Mouse (Mus musculus): Measurements from ENCODE around the gene Susd1.
"Not testable (repeated sequence)": the region's sequence is repeated elsewhere in the genome, so short reads cannot be mapped to it uniquely, and the experiment has no call there.

Susd1 gene

DNA sequence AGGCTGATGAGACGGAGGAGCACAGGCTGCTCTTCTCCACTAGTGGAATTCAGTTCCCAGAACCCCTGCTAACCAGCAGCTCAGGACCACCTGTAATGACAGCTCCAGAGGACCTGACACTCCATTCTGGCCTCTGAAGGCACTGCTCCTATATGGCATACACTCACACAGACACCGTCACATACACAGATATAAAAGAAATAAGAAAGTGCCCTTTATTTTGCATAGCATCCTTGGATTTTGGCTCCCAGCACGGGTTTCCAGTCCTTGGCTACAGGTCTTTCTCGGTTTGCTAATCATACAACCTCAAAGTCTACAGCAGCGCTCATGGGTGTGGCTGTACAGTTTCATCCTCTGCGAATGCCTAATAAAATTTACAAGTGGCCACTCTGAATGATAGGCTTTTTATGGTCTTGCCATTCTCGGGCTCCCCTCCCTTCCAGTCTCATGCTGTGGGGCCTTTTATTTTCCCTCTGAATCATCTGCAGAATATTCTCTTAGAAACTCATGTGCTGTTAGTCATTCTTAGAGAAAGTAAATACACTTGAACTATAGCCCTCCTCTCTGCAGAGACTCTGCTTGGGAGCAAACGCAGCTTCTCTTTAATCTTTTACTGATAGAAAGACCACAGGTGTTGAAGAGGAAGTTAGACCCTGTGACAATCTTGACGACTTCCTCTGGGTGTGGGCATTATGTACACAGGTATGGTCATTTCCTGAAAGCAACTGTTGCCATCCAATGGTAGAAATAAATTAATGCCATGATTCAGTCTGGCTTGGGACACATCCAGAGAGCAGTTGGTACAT, 119.1 kb downstream of the Susd1 start:
- DNase-seq = peak; percentile 19

DNA sequence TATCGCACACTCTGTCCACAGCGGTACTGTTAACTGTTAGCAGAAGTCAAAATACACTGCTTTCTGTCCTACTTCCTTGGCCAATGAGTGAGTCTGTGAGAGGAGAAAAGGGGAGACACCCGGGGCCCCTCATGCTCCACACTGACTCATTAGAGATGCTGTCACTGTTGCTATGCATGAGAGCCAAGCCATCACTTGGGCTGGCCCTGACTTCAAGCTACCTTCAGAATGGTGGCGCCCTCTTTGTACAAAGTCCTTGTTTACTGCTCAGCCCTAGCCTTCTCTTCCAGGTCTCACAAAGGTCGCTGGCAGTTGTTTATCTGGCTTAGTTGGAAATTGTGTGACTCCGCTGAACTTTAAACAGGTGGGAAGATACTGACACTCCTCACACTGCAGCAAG, 119.8 kb downstream of the Susd1 start:
- no peak for DNase-seq

DNA sequence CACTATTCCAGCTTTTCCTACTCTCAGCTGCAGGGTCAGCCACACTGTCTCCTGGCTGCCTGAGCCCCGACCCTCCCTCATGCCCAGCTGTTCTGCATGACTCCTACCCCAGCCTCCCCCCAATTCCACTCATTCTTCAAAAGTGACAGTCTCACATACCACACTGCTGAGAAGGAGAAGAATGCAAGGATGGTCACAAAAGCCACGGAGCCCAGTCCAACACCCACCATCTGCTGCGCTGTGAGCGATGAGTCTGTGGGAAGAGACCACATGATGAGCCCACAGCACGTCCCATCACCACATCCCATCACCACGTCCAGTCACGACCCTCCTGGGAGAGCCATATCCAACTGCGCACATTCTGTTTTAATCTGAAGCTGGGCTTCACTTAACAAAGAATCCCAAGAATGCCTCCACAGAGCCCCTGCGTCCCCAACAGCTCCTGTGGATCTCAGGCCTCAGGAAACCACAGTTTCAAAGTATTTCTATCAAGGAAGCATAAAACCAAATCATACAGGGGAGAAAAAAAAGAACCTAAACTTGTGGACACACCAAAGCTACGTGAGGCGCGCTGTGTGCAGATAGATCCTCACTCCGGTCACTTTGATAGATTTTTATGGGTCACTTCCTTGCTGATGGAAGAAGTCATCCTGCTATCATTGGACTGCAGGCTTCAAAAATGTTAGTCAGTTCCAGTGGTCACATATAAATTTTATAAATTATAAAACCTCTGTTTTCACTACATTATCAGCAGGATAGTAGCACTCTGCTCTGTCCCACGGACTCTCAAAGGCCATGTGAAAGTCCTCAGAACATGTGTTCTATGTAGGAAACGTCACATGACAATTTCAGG, 122.7 kb downstream of the Susd1 start:
- no peak for DNase-seq

DNA sequence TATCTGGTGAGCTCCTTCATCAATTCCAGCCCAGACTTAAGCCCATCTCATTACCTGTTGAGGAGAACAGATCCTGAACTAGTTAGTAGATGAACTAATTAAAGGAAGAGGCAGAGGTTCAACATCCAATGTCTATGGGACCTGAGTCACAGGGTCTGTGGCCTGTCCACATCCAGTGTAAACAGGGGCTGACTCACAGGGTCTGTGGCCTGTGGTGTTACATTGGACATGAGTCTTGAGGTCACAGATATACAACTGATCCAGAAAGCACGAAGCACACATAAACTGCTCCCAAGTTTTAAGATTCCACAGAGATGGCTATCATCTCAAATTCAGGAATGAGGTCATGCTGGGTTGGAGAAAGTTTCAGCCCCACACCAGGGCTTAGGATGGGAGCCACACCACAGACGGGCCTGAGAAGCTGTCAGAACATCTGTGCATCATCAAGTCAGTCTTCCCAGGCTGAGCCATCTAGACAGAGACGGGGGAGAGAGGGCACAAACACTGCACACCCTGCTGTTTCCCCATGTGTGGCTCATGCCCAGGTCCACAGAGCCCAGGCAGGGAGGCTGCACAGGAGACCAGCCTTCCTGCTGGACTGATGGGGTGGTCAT, 123.4 kb downstream of the Susd1 start:
- DNase-seq = no peak

DNA sequence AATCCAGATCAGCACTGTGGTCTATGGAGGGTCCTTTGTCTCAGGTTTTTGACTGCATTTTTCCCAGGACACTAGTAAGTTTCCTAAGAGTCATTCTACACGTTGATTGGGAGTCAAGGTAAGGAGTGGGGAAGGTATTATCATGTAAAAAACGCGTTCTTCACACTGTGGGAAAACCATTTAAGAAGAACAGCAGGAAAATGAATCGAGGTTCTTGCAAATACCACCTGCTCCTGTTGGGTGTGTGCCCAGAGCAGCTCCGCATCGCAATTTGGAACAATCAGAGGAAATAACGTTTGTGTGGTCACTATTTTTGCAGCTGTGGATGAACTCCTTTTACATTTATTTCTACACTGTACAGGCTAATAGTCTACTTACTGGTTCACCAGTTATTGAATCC, 125.5 kb downstream of the Susd1 start:
- DNase-seq = no peak

DNA sequence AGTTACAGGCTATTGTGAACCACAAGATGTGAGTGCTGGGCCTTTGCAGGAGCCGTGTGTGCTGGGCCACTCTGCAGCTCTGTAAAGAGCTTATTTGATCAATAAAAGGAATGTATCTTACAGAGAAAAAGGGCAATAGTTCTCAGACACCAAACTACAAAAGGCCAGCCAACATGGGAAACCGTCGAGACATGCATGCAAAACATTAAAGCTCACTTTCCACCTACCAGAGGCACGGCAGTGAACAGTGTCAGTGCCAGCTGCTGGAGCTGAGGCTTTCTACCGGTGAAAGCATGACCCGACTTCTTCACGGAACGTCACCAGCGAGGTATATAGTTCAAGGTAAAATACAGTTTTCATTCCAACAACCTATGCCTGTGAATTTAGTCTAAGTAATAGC, 127.8 kb downstream of the Susd1 start:
- DNase-seq = no peak

DNA sequence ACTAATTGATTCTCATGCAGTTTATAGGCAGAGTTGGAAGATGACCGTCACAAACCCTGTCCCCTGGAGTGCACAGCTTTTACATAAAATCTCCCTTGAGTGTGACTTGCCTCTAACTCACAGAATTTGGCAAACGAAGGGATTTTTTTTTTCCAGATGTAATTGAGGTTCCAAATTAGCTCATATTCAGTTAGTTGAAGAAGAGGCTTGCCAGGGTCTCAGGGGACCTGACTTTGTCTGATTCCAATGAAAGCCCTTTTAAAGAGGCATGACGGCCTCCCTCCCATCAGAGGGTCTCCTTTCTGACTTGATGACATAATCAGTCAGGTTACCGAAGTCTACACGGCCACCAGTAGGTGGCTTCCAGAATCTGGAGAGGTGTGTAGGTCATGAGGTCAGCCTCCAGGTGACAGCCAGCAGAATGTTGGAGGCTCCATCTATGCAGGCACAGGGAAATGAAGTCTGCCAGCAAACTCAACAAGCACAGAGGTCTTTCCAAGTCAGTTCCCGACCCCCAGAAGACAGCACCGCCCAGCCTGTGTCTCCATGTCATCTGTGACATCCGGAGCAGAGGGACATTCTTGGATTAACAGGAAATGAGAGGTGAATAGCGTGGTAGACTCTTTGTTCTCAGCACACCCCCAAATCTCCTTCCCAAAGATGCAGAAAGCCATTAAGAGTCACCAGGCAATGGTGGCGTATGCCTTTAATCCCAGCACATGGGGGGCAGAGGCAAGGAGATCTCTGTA, 130.4 kb downstream of the Susd1 start:
- no peak for DNase-seq

DNA sequence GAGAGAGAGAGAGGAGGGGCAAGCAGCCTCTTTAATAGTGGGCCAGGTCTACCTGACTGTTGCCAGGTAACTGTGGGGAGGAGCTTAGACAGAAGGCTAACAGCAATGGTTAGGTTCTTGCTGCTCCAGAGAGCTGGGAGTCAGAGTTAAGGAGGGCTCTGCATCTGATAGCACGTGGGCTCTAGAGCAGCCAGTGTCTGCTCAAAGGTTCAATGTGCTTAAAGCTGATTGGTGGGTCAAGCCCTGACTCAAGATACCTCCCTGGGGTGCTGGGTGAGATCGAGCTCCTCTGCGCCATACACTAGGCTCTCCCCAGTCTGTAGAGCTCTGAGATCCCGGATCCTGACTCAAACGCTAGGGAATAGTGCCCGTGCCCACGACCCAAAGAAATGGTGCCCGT, 136.0 kb downstream of the Susd1 start:
- DNase-seq = no peak

DNA sequence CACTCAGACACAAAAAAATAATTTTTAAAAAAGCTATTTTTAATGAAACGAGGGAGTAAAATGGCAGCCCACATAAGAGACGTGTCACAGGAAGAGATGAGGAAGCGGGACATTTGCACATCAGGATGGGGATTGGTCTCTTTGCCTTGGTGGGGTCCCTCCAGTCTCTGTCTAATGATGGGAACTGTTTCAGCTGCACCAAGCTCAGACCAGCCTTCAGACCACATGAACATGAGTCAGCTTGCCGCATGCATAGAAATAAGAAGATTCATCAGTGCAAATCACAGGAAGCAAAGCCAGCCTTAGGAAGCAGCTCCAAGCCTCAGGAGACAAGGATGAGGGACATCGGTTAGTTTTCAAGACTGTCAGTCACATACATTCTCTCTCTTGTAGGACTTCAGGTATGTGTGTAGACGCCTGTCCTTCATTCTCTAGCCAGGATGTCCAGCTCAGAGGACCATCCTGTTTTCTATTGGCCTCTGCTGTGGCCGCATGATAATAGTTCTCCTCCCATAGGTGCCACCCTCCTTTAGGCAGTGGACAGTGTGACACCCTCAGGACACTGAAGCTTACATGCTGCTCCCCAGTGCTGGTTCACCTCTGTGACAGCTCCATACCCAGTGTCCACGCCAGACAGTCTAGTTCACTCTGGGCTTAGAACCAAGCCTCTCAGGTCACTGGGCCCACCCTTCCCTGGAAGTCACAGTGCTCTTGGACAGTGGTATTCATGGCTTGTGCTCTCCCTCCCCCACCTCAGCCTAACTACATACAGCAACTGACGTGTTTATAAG, 137.2 kb downstream of the Susd1 start:
- DNase-seq = no peak

DNA sequence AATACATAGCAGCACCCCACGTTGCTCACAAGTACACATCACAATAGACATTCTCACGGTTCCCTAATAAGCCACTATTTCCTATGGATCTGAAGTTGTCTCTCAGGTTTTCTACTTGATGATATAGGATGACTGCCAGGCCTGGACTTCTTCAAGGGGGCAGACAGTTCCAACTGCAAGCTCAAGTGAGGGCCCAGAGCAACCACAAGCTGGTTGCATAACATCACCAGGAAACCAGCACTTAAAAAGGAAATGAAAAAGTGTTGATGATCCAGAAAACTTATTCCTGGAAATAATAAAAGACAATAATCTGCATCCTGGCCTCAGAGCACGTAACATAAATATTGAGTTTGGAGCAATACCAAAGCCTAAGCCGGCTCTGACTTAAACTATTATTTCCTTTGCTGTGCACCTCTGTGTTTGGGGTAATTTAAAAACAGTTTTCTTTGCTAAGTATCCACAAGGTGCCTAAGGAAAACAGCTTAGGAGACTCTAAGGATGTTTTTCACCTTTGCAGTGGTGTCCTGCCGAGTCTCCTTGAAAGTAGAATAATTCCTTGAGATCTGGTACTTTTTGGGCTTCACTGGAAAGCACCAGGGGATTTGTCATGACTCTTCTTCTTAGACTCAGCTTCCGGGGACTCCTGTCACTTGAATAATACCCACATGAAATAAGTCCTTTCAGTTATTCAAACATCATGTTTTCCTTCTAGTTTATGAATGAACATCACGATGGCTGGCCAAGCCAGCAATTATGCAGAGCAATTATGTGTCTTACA, 139.5 kb downstream of the Susd1 start:
- DNase-seq = no peak

DNA sequence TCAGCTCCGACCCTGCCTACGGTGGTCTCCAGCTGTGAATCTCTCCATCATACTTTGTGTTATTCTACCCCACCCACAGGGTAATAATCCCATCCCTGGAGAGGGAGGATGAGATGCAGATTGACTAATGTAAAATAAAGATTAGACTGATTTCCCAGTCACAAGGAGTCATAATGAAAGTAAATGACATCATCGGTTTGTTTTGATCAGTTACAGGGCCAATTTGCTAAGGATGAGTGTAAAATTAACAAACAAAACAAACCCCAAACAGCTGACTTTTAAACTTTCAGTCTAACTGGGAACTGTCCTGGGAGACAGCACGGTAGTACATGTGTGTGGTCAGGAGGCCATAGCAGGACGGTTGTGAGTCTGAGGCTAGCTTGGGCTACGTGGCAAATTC, 143.3 kb downstream of the Susd1 start:
- no peak for DNase-seq

DNA sequence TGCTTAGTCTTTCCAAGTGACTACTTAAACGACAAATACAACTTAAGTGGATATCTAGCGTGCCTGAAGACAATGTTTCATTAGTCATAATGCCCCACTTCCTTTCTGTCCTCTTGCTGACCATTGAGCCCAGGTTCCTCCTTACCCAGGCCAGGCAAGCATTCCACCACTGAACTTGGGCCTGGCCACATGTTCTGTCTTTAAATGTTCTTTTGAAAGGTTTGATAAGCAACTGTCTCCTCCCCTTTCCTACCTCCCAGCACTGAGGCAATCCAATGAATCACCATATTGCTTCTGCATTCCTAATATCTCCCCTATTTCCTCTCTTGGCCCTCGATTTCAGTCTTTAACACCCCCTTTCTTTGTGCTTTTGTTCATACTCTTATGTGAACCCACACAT, 143.8 kb downstream of the Susd1 start:
- DNase-seq = no peak

DNA sequence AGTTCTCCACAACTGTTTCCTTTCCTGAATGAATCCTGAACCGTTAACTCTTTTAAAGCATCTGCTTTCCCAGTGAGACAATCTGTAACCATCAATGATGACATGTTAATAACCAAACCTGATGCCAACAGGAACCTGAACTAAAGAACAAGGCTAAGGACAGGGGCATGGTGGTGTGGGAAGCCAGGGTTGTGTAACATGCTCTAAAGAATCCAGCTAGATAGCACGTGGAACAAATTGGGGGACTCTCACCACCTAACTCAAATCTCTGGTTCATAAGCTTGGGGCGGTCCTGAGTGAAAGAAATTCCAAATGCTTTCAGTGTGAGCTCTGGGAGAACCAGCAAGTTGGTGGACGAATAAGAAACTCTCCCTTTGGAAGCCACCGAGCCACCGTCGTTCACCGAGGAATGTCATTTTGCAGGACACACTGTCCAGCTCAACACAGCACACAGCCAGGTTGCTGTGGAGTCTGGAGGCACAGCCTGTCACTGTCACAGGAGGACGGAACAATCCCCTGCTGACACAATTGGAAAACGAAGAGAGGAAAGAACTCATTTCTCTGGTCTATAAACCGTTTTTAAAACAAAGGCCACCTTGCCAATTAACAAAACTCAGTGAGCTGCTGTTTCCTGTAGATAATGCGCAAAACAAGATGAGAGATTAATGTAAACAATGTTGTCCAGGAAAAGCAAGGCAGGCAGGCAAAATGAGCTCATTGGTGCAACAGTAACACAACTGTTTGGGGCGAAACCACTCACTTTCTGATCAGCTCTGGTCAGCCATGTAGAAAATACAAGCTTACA, 146.3 kb downstream of the Susd1 start:
- DNase-seq = no peak

DNA sequence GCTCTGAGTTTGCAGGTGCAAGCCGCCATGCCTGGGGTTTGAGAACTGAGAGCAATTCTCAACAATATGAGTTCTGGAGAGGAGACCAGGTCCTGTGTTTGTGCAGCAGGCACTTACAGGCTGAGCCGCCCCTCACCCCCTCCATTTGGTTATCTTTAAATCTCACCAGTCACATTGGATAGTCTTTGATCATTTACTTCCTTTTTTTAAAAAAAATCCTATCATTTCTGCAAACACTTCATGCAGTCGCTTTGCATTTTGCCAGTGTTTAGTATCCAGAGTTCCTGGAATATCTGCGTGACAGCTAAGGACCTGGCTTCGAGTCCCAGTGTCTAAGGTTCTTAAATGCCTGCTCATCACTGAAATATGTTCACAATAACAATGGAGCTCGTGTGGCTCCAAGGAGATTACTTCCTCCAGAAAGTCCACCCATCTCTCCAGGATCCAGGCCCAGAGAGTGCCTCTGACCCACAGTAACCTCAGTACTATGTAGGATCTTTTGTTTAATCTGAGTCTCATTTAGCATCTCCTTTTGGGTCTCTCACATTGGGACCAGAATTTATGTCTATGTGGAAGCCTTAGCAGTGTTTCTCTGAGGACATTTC, 147.4 kb downstream of the Susd1 start:
- no peak for DNase-seq

DNA sequence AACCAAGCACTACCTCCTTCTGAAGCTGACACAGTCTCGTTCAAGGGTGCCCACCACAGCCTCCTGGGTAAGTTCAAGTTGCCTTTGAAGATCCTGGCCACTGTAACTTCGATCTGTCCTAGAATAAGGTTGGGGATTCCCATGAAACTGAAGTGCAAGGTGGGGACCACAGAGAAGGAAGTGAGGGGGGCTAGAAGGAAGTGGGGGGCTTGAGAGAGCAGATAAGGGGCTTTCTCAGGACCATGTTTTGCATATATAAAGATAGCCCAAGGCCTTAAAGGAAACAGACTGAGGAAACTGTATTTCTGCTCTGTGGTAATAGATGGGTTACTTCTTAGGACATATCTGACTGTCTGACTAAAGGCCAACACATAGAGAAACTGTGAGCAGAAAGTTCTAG, 151.3 kb downstream of the Susd1 start:
- no peak for DNase-seq

DNA sequence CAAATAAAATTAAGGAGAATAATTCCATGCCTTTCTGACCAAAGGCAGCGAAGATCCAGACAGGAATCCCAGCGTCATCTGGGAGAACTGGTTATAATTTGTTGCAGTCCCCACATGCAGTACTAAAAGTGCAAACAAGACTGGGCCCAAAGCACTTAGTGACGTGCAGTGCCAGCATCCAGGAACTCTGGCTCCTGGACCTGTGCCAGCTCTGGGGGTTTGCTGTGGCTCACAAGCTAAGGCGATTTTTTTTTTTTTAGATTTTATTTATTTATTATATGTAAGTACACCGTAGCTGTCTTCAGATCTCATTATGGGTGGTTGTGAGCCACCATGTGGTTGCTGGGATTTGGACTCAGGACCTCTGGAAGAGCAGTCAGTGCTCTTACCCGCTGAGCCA, 152.1 kb downstream of the Susd1 start:
- not testable (repeated sequence) for DNase-seq

DNA sequence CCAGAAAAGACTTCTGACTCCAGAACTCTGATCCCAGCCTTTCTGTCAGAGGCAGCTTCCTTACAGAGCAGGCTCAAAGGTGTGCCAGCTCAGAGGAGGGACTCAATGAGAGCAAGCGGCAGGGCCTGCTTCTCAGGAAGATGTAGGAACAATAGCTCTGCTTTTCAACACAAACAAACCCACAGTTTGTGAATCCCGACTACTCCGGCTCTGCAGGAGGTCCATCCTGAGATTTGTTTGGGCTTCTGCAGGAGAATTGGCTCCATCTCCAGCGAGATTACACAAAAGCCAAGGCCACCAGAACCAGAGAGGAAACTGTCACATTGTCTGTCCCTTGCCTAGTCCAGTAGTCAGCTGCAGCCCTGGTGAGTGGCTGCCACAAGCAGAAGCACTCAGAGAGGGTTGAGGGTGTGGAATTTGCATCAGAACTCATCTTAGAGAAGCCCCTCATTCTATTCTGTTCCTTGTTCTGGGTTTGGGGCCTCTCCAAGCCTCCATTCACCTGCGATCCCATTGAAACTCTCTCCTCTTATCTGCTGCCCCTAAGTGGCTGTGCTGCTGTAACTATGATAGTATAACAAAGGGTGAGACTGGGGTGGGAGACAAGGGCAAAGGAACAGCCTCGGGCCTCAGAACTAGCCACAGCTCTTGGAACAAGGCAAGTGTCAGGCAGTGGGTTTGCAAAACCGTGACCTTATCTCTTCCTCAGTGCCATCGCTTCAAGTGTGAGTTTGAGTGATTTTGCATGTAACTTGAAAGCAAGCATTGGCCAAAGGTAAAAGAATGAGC, 155.5 kb downstream of the Susd1 start:
- DNase-seq = no peak

DNA sequence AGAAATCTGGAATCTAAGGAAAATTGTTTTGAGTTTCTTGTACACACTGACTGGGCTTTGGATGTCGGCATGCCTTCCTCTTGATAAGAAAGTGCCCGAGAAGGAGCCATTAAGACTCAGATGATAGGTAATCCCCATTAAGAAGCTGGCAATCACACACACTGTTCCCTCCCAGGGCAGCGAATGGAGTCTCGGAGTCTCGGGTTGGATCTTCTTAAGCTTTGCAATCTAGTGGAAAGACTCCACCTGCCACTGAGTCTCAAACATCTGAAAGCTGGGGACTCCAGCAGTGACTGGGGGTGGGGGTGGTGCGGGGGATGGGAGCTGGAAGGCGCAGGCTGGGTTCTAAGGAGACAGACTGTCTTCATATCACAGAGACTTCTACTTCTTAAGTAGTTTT, 156.3 kb downstream of the Susd1 start:
- no peak for DNase-seq

DNA sequence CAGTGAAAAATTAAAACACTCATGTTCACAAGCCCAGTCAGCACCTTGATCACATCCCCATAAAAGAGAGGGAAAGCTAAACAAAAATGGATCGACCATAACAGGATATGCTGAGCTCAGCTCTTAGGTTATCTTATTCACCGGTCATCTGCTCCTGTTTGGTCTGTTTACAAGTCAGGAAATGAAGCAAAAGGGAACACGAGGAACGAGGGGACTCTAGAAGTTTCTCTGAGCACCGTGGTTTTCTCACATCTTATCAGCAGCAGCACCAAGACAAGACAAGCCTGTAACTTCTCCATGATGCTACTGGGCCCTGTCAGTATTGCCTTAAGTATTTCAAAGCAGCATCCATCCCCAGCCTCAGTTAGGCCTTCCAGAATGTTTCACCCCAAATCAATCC, 157.6 kb downstream of the Susd1 start:
- DNase-seq = no peak
